Mouse (Mus musculus): ENCODE data around the gene Has3.

The Has3 gene

GRCm38 (mm10) chr8:106933506-106934143, 63.6 kb downstream of the Has3 start:
- DNase-seq = no peak

Data from cerebellum, adult 8-10 months (tissue).